Mouse (Mus musculus): Measurements from ENCODE around the gene Ift52. TPM values are rescaled to one million over a fixed set of nuclear protein-coding genes. Genes with fewer than 3 reads are reported as not detected.

The Ift52 gene
- polyA plus RNA-seq, 1 experiment from 2014 or later = 55.3 TPM

DNA sequence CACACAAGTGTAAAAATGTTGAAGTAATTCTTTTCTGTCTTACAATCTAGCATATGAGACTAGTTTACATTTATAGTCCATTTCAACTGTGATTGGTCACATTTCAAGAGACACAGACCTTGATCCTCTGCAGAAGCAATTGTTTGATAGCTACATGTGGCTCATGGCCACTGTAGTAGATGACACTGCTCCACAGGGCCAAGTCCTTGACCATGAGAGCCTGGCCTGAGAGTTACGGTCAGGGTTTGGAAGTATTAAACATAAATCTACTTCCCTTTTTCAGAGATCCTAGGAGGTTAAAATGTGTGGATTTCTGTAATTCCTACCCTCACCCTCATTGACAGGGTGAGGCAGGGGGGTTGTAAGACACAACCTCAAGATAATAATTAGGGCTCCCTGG lies 16.1 kb upstream of the Ift52 start:
- Histone ChIP-seq H3K36me3 (ENCODE audit: insufficient read depth, low read length) (no peaks in the 10 kb centered on the region), H3K4me2 (replicated peaks; ENCODE audit: low read depth, low read length) (no peak overlapping the region), H3K4me1 (ENCODE audit: insufficient read depth, low read length) (peaks cover 5% of the 10 kb centered on the region; the same call in 1 of the 2 replicates), H3K9me3 (ENCODE audit: low read length) (no peaks in the 10 kb centered on the region), H3K27me3 (ENCODE audit: insufficient read depth, low read length) (0 out of 2 replicates have a peak, but pooled peaks cover 3% of the 10 kb centered on the region), H3K9ac (replicated peaks; ENCODE audit: low read length) (no peak overlapping the region), H3K27ac (ENCODE audit: low read length) (no peak overlapping the region), H3K4me3 (ENCODE audit: low read length) (no peak overlapping the region)
- 89% methylated on average over 1 of the region's 1 CpGs for WGBS
- no peak for ATAC-seq (ENCODE audit: low FRiP score, low TSS enrichment)

DNA sequence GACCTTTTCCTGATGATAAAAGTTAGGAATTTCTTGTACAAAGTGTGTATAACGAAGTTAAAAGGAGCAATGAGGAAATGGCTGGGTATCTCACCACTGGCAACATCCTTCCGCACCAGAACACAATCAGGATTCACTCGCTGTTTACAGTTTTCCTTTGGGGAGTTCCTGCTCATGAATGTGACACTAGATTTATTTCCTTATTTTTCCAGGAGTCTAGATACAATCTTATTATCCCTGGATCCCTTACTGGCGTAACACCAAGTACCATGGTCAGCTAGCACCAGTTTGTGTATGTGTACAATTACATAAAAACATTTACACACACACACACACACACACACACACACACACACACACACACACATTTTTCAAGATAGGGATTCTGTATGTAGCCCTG lies 9.9 kb upstream of the Ift52 start:
- Histone ChIP-seq H3K27me3 (ENCODE audit: insufficient read depth, low read length) (0 out of 2 replicates have a peak, but pooled peaks cover 3% of the 10 kb centered on the region), H3K4me1 (ENCODE audit: insufficient read depth, low read length) (no peaks in the 10 kb centered on the region), H3K27ac (ENCODE audit: low read length) (no peak overlapping the region), H3K36me3 (ENCODE audit: insufficient read depth, low read length) (no peaks in the 10 kb centered on the region), H3K9ac (replicated peaks; ENCODE audit: low read length) (no peak overlapping the region), H3K4me2 (replicated peaks; ENCODE audit: low read depth, low read length) (no peak overlapping the region), H3K9me3 (ENCODE audit: low read length) (no peaks in the 10 kb centered on the region), H3K4me3 (ENCODE audit: low read length) (no peak overlapping the region)
- WGBS = 64% methylated on average over 4 of the region's 4 CpGs
- no peak for ATAC-seq (ENCODE audit: low FRiP score, low TSS enrichment)

DNA sequence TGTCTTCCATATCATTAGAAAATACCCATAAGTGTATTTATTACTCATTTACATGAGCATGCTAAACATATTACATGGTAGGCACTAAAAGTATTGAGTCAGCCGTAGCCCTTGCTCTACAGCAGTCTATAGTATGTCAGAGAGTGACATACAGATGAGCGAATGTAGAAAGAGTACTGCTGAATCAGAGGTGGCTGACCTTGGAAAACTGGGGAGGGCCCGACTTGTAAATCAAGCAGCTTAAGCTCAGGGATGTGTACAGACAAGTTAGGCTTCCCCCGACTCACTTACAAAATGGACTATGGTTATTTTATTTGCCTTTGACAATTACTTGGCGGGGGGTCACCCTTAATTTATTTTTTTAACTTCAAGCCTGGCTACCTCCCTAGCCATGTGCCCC lies 14.1 kb downstream of the Ift52 start:
- H3K4me2 ChIP-seq (replicated peaks; ENCODE audit: low read depth, low read length) = no peak overlapping the region
- no peaks in the 10 kb centered on the region for H3K9me3 ChIP-seq (ENCODE audit: low read length)
- H3K27me3 ChIP-seq (ENCODE audit: insufficient read depth, low read length) = no peaks in the 10 kb centered on the region
- H3K4me1 ChIP-seq (ENCODE audit: insufficient read depth, low read length) = no peaks in the 10 kb centered on the region
- no peak overlapping the region for H3K27ac ChIP-seq (ENCODE audit: low read length)
- no peak for ATAC-seq (ENCODE audit: low FRiP score, low TSS enrichment)
- H3K36me3 ChIP-seq (ENCODE audit: insufficient read depth, low read length) = peaks cover 46% of the 10 kb centered on the region
- no peak overlapping the region for H3K9ac ChIP-seq (replicated peaks; ENCODE audit: low read length)
- WGBS = 74% methylated on average over 5 of the region's 5 CpGs
- no peak overlapping the region for H3K4me3 ChIP-seq (ENCODE audit: low read length)

DNA sequence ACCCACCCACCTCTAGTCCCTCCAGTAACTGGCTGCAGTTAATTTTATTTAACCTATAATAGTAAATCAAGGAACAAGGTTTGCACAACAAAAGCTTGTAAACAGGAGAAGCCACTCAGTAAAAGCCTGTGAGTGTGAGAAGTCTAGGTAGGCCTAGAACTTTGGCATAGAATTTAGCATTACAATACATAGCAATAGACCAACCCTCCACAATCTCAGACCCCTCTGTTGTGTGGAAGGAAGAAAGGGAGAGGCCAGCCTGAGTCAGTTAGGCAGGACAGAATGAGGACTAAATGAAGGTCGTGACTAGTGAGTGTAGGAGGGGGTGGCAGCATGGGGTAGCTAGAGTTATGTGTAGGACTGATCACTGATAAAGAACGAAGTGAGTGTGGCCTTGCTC lies 14.6 kb downstream of the Ift52 start:
- no peak for ATAC-seq (ENCODE audit: low FRiP score, low TSS enrichment)
- H3K4me1 ChIP-seq (ENCODE audit: insufficient read depth, low read length) = no peaks in the 10 kb centered on the region
- H3K4me3 ChIP-seq (ENCODE audit: low read length) = no peak overlapping the region
- no peak overlapping the region for H3K27ac ChIP-seq (ENCODE audit: low read length)
- H3K36me3 ChIP-seq (ENCODE audit: insufficient read depth, low read length) = peaks cover 47% of the 10 kb centered on the region
- WGBS = 75% methylated on average over 2 of the region's 2 CpGs
- no peak overlapping the region for H3K4me2 ChIP-seq (replicated peaks; ENCODE audit: low read depth, low read length)
- H3K9ac ChIP-seq (replicated peaks; ENCODE audit: low read length) = no peak overlapping the region
- no peaks in the 10 kb centered on the region for H3K27me3 ChIP-seq (ENCODE audit: insufficient read depth, low read length)
- no peaks in the 10 kb centered on the region for H3K9me3 ChIP-seq (ENCODE audit: low read length)

- no peak overlapping the region for H3K4me3 ChIP-seq (ENCODE audit: low read length)
- 28% methylated on average over 4 of the region's 4 CpGs for WGBS
- no peak overlapping the region for H3K9ac ChIP-seq (replicated peaks; ENCODE audit: low read length)
- no peak overlapping the region for H3K27ac ChIP-seq (ENCODE audit: low read length)
- no peaks in the 10 kb centered on the region for H3K4me1 ChIP-seq (ENCODE audit: insufficient read depth, low read length)
- H3K36me3 ChIP-seq (ENCODE audit: insufficient read depth, low read length) = peaks cover 48% of the 10 kb centered on the region
- H3K4me2 ChIP-seq (replicated peaks; ENCODE audit: low read depth, low read length) = no peak overlapping the region
- ATAC-seq (ENCODE audit: low FRiP score, low TSS enrichment) = no peak
- no peaks in the 10 kb centered on the region for H3K9me3 ChIP-seq (ENCODE audit: low read length)
- H3K27me3 ChIP-seq (ENCODE audit: insufficient read depth, low read length) = no peaks in the 10 kb centered on the region
These were observed 15.5 kb downstream of the Ift52 start for GRCm38 (mm10) chr2:163032622-163033021.

- H3K9ac ChIP-seq (replicated peaks; ENCODE audit: low read length) = no peak overlapping the region
- no peak overlapping the region for H3K4me2 ChIP-seq (replicated peaks; ENCODE audit: low read depth, low read length)
- H3K9me3 ChIP-seq (ENCODE audit: low read length) = no peaks in the 10 kb centered on the region
- peaks cover 62% of the 10 kb centered on the region for H3K36me3 ChIP-seq (ENCODE audit: insufficient read depth, low read length)
- H3K27ac ChIP-seq (ENCODE audit: low read length) = no peak overlapping the region
- H3K4me3 ChIP-seq (ENCODE audit: low read length) = no peak overlapping the region
- WGBS = 87% methylated on average over 7 of the region's 7 CpGs
- no peak for ATAC-seq (ENCODE audit: low FRiP score, low TSS enrichment)
- H3K4me1 ChIP-seq (ENCODE audit: insufficient read depth, low read length) = no peaks in the 10 kb centered on the region
- H3K27me3 ChIP-seq (ENCODE audit: insufficient read depth, low read length) = no peaks in the 10 kb centered on the region
These were observed 22.8 kb downstream of the Ift52 start for GRCm38 (mm10) chr2:163039940-163040339.

DNA sequence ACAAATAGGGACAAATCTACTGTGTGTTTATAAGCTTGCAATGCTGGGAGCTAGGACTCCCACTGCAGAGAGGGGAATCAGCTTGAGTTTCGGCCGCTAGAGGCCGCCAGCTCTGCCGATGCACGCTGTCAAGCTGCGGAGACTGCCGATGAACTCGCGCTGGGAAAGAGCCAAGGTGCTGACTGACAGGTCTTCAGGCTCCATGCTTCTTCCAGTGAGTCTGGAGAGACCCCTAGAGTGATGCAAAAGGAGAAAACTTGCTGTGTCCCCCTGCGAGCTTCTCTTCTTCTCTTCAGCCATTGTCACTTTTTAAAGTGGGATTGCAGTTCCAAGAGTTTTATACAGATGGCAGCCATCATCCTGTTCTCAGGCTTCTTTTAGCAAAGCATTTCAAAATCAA lies 31.0 kb downstream of the Ift52 start:
- Histone ChIP-seq H3K27me3 (ENCODE audit: insufficient read depth, low read length) (no peaks in the 10 kb centered on the region), H3K36me3 (ENCODE audit: insufficient read depth, low read length) (peaks cover 32% of the 10 kb centered on the region), H3K9ac (replicated peaks; ENCODE audit: low read length) (0 out of 2 replicates have a peak overlapping the region, but pooled peaks have one; percentile 32), H3K4me3 (ENCODE audit: low read length) (peak overlapping the region; percentile 34), H3K4me1 (ENCODE audit: insufficient read depth, low read length) (no peaks in the 10 kb centered on the region), H3K27ac (ENCODE audit: low read length) (no peak overlapping the region), H3K9me3 (ENCODE audit: low read length) (no peaks in the 10 kb centered on the region), H3K4me2 (replicated peaks; ENCODE audit: low read depth, low read length) (peak overlapping the region; percentile 51)
- ATAC-seq (ENCODE audit: low FRiP score, low TSS enrichment) = peak; percentile 82
- 4% methylated on average over 10 of the region's 10 CpGs for WGBS

- Histone ChIP-seq H3K9ac (replicated peaks; ENCODE audit: low read length) (no peak overlapping the region), H3K9me3 (ENCODE audit: low read length) (no peaks in the 10 kb centered on the region), H3K4me2 (replicated peaks; ENCODE audit: low read depth, low read length) (no peak overlapping the region), H3K27me3 (ENCODE audit: insufficient read depth, low read length) (no peaks in the 10 kb centered on the region), H3K4me3 (ENCODE audit: low read length) (no peak overlapping the region), H3K4me1 (ENCODE audit: insufficient read depth, low read length) (peaks cover 4% of the 10 kb centered on the region; the same call in 1 of the 2 replicates), H3K27ac (ENCODE audit: low read length) (no peak overlapping the region), H3K36me3 (ENCODE audit: insufficient read depth, low read length) (peaks cover 22% of the 10 kb centered on the region)
- no peak for ATAC-seq (ENCODE audit: low FRiP score, low TSS enrichment)
- 95% methylated on average over 2 of the region's 2 CpGs for WGBS
These were observed 32.0 kb downstream of the Ift52 start for GRCm38 (mm10) chr2:163049116-163049515.

- Histone ChIP-seq H3K4me1 (ENCODE audit: insufficient read depth, low read length) (peaks cover 17% of the 10 kb centered on the region), H3K27me3 (ENCODE audit: insufficient read depth, low read length) (no peaks in the 10 kb centered on the region), H3K27ac (ENCODE audit: low read length) (no peak overlapping the region), H3K4me3 (ENCODE audit: low read length) (no peak overlapping the region), H3K9ac (replicated peaks; ENCODE audit: low read length) (no peak overlapping the region), H3K4me2 (replicated peaks; ENCODE audit: low read depth, low read length) (no peak overlapping the region), H3K36me3 (ENCODE audit: insufficient read depth, low read length) (peaks cover 6% of the 10 kb centered on the region; the same call in 1 of the 2 replicates), H3K9me3 (ENCODE audit: low read length) (no peaks in the 10 kb centered on the region)
- ATAC-seq (ENCODE audit: low FRiP score, low TSS enrichment) = no peak
- 64% methylated on average over 1 of the region's 1 CpGs for WGBS
These were observed 34.5 kb downstream of the Ift52 start for GRCm38 (mm10) chr2:163051691-163052090.

DNA sequence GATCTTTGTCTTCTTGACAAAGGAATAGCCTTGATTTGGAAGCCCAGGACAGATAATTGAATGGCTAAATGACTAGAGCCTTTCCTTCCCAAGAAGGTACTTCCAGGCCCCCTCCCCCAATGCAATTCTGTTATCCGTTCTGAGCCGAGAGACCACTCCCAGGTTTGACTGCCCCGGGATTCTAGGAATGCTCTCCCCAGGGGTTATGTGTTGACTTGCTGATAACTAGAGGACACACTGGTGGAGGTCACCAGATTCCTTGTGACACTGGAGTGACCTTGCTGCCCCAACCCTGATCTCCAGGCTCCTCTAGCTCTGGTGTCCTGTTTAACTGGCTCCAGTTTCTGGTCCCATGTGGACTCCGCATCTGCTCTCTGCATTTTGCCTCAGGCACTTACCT lies 34.9 kb downstream of the Ift52 start:
- WGBS = 46% methylated on average over 4 of the region's 4 CpGs
- Histone ChIP-seq H3K4me2 (replicated peaks; ENCODE audit: low read depth, low read length) (no peak overlapping the region), H3K27ac (ENCODE audit: low read length) (no peak overlapping the region), H3K9ac (replicated peaks; ENCODE audit: low read length) (no peak overlapping the region), H3K9me3 (ENCODE audit: low read length) (no peaks in the 10 kb centered on the region), H3K27me3 (ENCODE audit: insufficient read depth, low read length) (no peaks in the 10 kb centered on the region), H3K4me3 (ENCODE audit: low read length) (no peak overlapping the region), H3K4me1 (ENCODE audit: insufficient read depth, low read length) (peaks cover 18% of the 10 kb centered on the region), H3K36me3 (ENCODE audit: insufficient read depth, low read length) (peaks cover 2% of the 10 kb centered on the region; the same call in 1 of the 2 replicates)
- ATAC-seq (ENCODE audit: low FRiP score, low TSS enrichment) = no peak

Measured in kidney, embryonic 16.5 days (tissue).